Mouse (Mus musculus): Measurements from ENCODE around the gene Epha7. TPM values are rescaled to one million over a fixed set of nuclear protein-coding genes. Genes with fewer than 3 reads are reported as not detected.

Epha7 gene
- polyA plus RNA-seq, 1 experiment from 2014 or later, result 74.3 TPM

DNA sequence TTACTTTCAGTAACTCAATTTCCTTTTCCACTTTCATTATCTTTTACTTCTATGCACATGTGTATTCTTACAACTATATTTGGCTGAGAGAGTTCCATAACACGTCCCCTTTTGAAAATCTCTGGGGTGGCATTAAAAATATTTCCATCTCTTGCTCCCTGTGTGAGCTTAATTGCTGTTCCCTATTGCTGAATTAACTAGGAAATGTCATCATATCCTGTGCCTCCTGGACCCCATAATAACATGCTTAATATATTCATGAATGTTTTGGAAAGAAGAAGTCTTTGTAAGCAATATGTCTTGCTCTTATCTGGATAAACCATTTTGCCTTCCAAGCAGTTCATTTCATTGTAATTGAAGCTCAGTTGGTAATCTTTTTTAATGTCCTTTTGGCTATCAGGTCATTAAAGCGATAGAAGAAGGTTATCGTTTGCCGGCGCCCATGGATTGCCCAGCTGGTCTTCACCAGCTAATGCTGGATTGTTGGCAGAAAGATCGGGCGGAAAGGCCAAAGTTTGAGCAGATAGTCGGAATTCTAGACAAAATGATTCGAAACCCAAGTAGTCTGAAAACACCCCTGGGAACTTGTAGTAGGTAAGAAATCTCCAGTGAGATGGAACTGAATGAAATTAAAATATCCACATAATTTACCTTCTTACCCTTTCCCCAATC lies 148.1 kb downstream of the Epha7 start:
- Histone ChIP-seq H3K27me3 (ENCODE audit: control insufficient read depth, insufficient read depth, low read length) (peaks cover 2% of the 10 kb centered on the region; the same call in 1 of the 2 replicates), H3K4me3 (ENCODE audit: low read depth, low read length) (no peak overlapping the region), H3K9ac (ENCODE audit: low read length) (no peak overlapping the region), H3K36me3 (ENCODE audit: control insufficient read depth, insufficient read depth, low read length) (no peaks in the 10 kb centered on the region), H3K4me2 (no peak overlapping the region), H3K4me1 (ENCODE audit: control insufficient read depth, insufficient read depth, low read length) (no peaks in the 10 kb centered on the region), H3K9me3 (ENCODE audit: control insufficient read depth, low read length) (no peaks in the 10 kb centered on the region), H3K27ac (ENCODE audit: low read depth, low read length) (no peak overlapping the region)
- WGBS, result 93% methylated on average over 9 of the region's 9 CpGs
- ATAC-seq (ENCODE audit: low FRiP score) (no peak), DNase-seq (ENCODE audit: low spot score, missing footprints) (no peak)

DNA sequence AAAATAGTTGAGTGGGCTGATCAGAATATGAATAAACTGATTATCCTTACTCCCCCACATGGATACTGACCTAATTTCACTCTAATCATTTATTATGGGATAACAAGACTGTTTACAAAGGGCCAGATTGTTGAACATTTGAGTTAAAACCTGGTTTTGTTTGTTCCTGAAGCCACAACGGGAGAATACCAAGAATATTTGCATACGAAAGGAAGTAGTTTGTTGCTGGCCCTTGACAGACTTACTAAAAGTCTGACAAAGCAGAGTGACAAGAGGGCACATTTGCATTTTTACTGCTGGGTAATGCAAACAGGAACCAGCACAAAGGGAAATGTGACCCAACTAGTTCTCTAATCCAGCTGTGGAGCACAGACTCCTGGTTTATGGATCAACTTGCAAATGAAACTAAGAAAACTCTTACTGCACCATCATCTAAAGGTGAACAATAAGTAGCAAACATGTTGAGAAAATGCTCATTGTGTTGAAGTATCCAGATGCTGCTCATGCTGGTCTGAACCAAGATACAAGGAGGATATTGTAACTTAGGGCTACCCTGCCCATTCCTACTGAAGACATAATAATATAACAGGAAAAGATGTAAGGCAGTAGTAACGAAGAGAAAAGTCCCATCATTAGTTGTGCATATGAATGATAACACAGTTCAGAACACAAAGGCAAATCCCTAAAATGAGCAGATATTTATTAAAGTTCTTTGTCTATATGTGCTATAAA lies 154.8 kb downstream of the Epha7 start:
- Histone ChIP-seq H3K9me3 (ENCODE audit: control insufficient read depth, low read length) (no peaks in the 10 kb centered on the region), H3K4me2 (no peak overlapping the region), H3K4me3 (ENCODE audit: low read depth, low read length) (no peak overlapping the region), H3K36me3 (ENCODE audit: control insufficient read depth, insufficient read depth, low read length) (no peaks in the 10 kb centered on the region), H3K9ac (ENCODE audit: low read length) (no peak overlapping the region), H3K27me3 (ENCODE audit: control insufficient read depth, insufficient read depth, low read length) (peaks cover 12% of the 10 kb centered on the region), H3K4me1 (ENCODE audit: control insufficient read depth, insufficient read depth, low read length) (0 out of 2 replicates have a peak, but pooled peaks cover 2% of the 10 kb centered on the region), H3K27ac (ENCODE audit: low read depth, low read length) (no peak overlapping the region)
- ATAC-seq (ENCODE audit: low FRiP score) (peak; percentile 73), DNase-seq (ENCODE audit: low spot score, missing footprints) (peak; percentile 85)
- 37% methylated on average over 3 of the region's 3 CpGs for WGBS

DNA sequence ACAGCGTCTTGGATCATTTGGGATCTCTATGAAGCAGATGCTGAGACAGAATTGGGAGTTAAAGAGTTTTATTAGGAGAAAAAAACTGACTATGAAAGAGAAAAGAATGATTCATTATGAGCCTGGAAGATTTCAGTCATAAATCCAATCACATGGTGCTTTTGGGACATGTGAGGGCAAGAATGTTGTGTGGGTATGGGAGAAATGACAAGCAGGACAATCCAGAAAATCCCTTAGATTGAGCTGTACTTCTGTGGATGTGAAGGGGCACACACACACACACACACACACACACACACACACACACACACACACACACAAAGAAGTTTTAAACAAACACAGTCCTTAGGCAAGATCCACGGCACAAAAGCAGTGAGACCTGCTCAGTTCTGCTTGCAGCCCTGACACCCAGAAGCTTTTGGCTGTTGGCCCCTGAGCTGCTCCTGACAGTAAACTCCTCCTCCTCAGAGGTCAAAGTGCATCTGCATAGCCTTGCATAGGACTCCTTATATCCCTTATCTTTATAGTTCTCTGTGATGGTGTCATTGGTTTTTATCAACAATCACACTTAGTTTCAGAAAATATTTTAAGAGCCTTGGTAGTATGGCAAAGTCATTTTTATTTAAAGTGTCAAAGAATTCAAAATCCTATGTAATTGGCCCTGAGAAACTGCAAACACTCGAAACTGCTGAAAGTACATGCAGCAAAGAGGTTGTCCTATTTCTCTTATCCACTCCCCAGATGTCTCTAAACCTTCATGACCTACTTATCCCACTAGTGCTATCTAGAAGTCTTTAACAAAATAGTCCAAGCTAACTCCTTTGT lies 185.7 kb downstream of the Epha7 start:
- 60% methylated on average over 3 of the region's 3 CpGs for WGBS
- no peak for ATAC-seq (ENCODE audit: low FRiP score)
- no peak overlapping the region for H3K27ac ChIP-seq (ENCODE audit: low read depth, low read length)

DNA sequence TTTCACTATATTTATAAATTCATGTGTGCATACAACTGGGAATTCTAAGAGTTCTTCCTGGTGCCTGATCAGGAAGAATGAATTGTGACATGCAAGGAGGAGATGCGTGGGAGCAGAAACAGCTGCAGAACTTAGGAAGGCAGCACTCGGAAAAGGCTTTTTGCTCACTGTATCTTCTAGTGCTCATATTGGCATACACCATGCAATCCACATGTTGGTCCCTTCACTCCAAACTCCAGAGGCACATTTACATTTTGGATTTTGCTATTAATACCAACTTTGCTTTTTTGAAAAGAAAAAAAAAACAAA lies 186.3 kb downstream of the Epha7 start:
- DNase-seq (ENCODE audit: low spot score, missing footprints) (no peak), ATAC-seq (ENCODE audit: low FRiP score) (no peak)
- WGBS, result 87% methylated on average over 2 of the region's 2 CpGs
- Histone ChIP-seq H3K9me3 (ENCODE audit: control insufficient read depth, low read length) (no peaks in the 10 kb centered on the region), H3K4me3 (ENCODE audit: low read depth, low read length) (no peak overlapping the region), H3K4me2 (no peak overlapping the region), H3K4me1 (ENCODE audit: control insufficient read depth, insufficient read depth, low read length) (no peaks in the 10 kb centered on the region), H3K36me3 (ENCODE audit: control insufficient read depth, insufficient read depth, low read length) (no peaks in the 10 kb centered on the region), H3K27me3 (ENCODE audit: control insufficient read depth, insufficient read depth, low read length) (no peaks in the 10 kb centered on the region), H3K9ac (ENCODE audit: low read length) (no peak overlapping the region), H3K27ac (ENCODE audit: low read depth, low read length) (no peak overlapping the region)

More for the DNA sequence above, 185.7 kb downstream of the Epha7 start:
- Histone ChIP-seq H3K4me1 (ENCODE audit: control insufficient read depth, insufficient read depth, low read length) (no peaks in the 10 kb centered on the region), H3K4me2 (no peak overlapping the region), H3K27me3 (ENCODE audit: control insufficient read depth, insufficient read depth, low read length) (no peaks in the 10 kb centered on the region), H3K9me3 (ENCODE audit: control insufficient read depth, low read length) (no peaks in the 10 kb centered on the region), H3K9ac (ENCODE audit: low read length) (no peak overlapping the region), H3K4me3 (ENCODE audit: low read depth, low read length) (no peak overlapping the region), H3K36me3 (ENCODE audit: control insufficient read depth, insufficient read depth, low read length) (no peaks in the 10 kb centered on the region)
- no peak for DNase-seq (ENCODE audit: low spot score, missing footprints)

DNA sequence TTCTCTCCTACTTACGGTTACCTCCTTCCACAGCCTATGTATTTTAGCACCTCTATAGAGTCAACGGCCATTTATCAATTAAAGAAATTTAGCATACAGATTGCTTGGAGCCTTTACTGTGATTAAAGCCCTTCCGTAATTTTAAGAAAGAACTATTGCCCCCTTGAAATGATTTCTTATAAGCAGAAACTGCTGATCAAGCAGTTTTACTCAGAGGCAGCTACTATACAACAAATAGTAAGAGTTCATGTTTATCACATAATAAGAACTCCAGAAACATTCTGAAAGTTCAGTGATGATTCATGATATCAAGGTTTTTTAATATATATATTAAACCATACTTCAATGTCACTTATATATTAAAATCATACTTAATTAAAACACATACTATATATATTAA lies 197.4 kb downstream of the Epha7 start:
- WGBS, result 91% methylated on average over 3 of the region's 3 CpGs

More for the DNA sequence above, 197.4 kb downstream of the Epha7 start:
- Histone ChIP-seq H3K9me3 (ENCODE audit: control insufficient read depth, low read length) (no peaks in the 10 kb centered on the region), H3K4me3 (ENCODE audit: low read depth, low read length) (no peak overlapping the region), H3K9ac (ENCODE audit: low read length) (no peak overlapping the region), H3K4me2 (no peak overlapping the region), H3K4me1 (ENCODE audit: control insufficient read depth, insufficient read depth, low read length) (no peaks in the 10 kb centered on the region), H3K27ac (ENCODE audit: low read depth, low read length) (no peak overlapping the region), H3K27me3 (ENCODE audit: control insufficient read depth, insufficient read depth, low read length) (no peaks in the 10 kb centered on the region), H3K36me3 (ENCODE audit: control insufficient read depth, insufficient read depth, low read length) (no peaks in the 10 kb centered on the region)
- no peak for DNase-seq (ENCODE audit: low spot score, missing footprints)
- ATAC-seq (ENCODE audit: low FRiP score), result no peak
